Mouse (Mus musculus): ENCODE measurements around the gene Tdrd12. TPM values are rescaled to one million over a fixed set of nuclear protein-coding genes. Genes with fewer than 3 reads are reported as not detected.
"Not testable (repeated sequence)": the region's sequence is repeated elsewhere in the genome, so short reads cannot be mapped to it uniquely, and the experiment has no call there.

Gene Tdrd12
- polyA plus RNA-seq (2015; fragmentation: Nextera tagmentation; extraction: Ambion mirVana): 0.73 and 1.1 TPM in 2 replicates

DNA sequence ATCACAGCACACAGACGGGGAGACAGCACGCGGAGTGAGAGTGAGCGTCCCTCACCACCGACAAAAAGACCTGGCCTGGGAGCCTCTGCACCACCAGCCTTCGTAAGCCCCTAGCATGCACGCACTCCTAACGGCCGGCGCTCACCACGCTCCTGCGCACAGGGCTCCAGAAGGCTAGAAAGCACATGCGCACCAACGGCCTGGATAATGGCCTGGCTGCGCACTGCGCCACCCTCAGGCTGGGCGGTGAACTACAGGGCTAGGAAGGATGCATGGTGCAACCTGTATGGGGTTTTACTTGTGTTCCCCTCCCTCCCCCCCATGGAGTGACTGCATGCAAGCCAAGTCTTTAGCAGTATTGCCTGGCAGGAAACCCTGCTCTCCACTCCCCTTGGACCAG lies at the start of gene Tdrd12:
TSS of gene Tdrd12 (minus strand) at position 184 of the 400 bp plus-strand sequence.
- Histone ChIP-seq H3K4me1 (replicated peaks) (no peaks in the 10 kb centered on the region), H3K27ac (replicated peaks) (no peak within 1 kb of the TSS), H3K9ac (no peak within 1 kb of the TSS), H3K36me3 (no peaks in the 10 kb centered on the region), H3K27me3 (no peaks in the 10 kb centered on the region), H3K4me3 (no peak within 1 kb of the TSS), H3K9me3 (no peaks in the 10 kb centered on the region), H3K4me2 (no peak within 1 kb of the TSS)
- ATAC-seq (ENCODE audit: low FRiP score, low read depth): no peak
- WGBS: 88% methylated on average over 17 of the region's 17 CpGs

DNA sequence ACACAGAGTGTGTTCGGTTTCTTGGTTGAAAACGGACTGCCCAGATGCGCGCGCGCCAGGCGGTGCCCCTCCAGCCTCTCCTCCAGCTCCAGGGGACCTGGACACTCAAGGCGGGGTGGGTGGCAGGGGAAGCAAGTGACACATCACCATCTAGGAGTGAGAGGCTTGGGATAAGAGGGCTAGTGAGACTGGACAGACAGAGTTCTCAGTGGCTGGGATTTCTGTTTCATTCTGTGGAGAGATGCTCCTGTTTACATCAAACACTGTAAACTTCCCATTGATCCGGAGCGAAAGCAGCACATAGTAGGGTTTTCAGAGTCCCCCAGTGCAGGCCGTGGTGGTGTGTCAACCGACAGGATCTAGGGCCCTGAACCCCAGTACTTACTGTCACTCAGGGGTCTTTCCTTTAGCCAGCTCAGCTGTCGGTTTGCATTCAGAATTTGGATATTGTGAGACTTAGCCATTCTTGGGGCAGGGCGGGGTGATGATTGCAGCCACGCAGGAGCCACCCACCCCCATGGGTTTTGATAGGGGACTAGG lies 49.4 kb upstream of the Tdrd12 start:
- H3K27ac ChIP-seq (replicated peaks): no peak overlapping the region
- H3K27me3 ChIP-seq: peaks cover 29% of the 10 kb centered on the region
- 23% methylated on average over 15 of the region's 15 CpGs for WGBS
- no peak for ATAC-seq (ENCODE audit: low FRiP score, low read depth)
- H3K9ac ChIP-seq: peak overlapping the region; percentile 70
- H3K9me3 ChIP-seq: no peaks in the 10 kb centered on the region
- H3K36me3 ChIP-seq: peaks cover 1% of the 10 kb centered on the region; the same call in 1 of the 2 replicates
- H3K4me3 ChIP-seq: peak overlapping the region; percentile 78
- peaks cover 20% of the 10 kb centered on the region for H3K4me1 ChIP-seq (replicated peaks)
- H3K4me2 ChIP-seq: peak overlapping the region; percentile 98

DNA sequence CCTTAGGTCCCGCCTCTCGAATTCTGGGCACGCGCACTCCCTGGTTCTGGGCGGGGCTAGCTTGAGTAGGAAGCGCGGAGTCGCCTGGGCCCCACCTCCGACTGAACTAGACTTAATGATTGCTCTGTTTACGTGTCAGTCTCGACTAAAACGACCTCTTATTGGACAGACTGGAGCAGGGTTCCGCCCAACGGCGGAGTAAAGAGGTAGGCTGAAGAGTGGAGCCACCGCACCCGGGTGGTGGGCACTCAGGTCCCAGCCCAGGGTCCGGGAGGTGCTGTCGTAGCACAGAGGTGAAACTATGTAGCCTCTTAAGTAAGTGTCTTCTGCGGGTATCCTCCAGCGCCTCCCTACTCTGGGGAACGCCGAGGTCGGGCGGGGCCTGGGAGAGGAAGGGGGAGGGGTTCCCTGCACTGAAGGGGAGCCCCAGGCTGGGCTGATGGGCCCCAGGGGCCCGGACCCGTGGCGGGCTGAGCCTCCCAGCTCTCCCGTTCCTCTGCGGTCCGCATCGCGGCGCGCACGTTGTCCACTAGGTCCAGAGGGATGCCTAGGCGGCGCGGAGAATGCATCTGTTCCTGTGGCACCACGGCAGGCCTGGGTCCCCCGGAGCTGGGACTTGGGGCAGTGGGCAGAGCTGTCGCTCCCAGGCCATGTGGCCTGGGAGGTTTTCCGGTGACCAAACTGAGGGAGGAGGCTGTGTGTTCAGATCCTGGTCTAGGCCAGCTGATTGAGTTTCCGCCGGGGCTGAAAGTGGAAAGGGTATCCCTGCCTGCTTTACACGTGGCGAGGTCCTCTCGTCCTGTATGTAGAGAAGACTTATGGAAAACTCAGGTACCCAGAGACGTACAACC lies 48.7 kb upstream of the Tdrd12 start, which contains the start of gene Ankrd27:
TSS of gene Ankrd27 (plus strand) at position 190 of the 851 bp plus-strand sequence.
- Histone ChIP-seq H3K36me3 (no peaks in the 10 kb centered on the region), H3K4me1 (replicated peaks) (peaks cover 20% of the 10 kb centered on the region), H3K9me3 (no peaks in the 10 kb centered on the region), H3K27ac (replicated peaks) (peak within 1 kb of the TSS; percentile 70), H3K9ac (peak within 1 kb of the TSS; percentile 70), H3K4me3 (peak within 1 kb of the TSS; percentile 78), H3K27me3 (peaks cover 36% of the 10 kb centered on the region), H3K4me2 (peak within 1 kb of the TSS; percentile 98)
- peak; percentile 99 for ATAC-seq (ENCODE audit: low FRiP score, low read depth)
- WGBS: under 1% methylated on average over 49 of the region's 49 CpGs

DNA sequence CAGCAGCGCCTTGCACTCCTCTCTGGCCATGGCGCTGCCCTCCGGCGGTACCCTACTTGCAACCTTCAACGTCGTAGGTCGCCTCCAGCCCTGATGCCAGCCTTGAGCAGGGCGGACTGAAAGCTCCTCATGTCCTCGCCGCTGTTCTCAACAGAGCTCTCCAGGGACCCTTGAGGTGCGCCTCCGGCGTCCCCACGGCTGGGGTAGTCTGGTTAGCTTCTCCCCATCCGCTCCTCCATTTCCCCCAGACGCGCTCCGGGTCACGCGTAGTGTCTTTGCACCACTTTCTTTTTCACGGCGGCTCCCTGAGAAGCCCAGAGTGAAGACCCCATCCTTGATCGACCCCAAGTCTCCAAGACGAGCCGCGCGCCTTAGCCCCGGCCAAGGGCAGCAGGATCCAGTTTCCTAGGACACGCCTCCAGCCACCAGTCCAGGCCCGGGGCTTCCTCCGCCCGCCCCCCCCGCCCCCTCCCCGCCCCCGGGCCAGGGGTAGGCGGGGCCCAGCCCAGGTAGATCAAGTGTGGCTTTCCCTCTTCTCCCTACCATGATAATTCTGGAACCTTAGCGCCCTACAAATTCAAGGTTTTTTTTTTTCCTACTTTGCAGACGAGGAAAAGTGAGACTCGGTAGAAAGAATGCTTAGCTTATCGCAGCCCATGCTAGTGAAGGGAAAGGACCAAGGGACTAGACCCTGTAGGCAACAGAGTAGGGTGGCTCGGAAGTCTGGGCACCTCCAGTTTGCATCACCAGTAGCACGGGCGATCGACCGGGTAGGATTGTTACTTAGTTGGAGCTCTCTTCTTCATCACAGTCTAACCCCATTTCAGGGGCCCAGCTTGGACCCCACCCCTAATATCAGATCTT lies 47.9 kb upstream of the Tdrd12 start, which contains the start of gene Rgs9bp:
TSS of gene Rgs9bp (minus strand) at position 392 of the 864 bp plus-strand sequence.
- H3K4me3 ChIP-seq: peak within 1 kb of the TSS; percentile 78
- peaks cover 43% of the 10 kb centered on the region for H3K27me3 ChIP-seq
- H3K36me3 ChIP-seq: no peaks in the 10 kb centered on the region
- H3K4me2 ChIP-seq: peak within 1 kb of the TSS; percentile 98
- ATAC-seq (ENCODE audit: low FRiP score, low read depth): peak; percentile 76; the same call in 1 of the 2 replicates
- no peaks in the 10 kb centered on the region for H3K9me3 ChIP-seq
- H3K4me1 ChIP-seq (replicated peaks): peaks cover 20% of the 10 kb centered on the region
- H3K27ac ChIP-seq (replicated peaks): peak within 1 kb of the TSS; percentile 70
- H3K9ac ChIP-seq: peak within 1 kb of the TSS; percentile 70
- under 1% methylated on average over 45 of the region's 45 CpGs for WGBS

DNA sequence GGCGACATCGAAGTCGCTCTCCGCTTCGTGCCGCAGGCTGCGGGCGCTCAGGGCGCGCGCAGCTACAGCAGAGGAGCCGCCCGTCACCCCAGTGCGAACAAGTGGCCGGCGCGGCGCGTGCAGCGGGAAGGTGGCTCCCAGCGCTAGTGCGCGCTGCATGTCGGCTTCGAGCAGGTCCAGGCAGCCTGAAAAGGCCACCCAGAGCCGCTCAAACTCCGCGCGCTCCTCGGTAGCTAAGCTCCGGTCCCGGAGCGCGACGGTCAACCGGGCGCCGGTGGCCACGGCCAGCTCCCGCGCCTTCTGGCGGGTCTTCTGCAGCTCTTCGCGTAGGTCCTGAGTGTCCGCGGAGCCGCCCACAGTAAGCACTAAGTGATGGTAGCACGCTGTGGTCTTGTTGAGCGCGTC lies 47.2 kb upstream of the Tdrd12 start:
- H3K36me3 ChIP-seq: no peaks in the 10 kb centered on the region
- peak overlapping the region; percentile 78 for H3K4me3 ChIP-seq
- under 1% methylated on average over 50 of the region's 50 CpGs for WGBS
- H3K4me2 ChIP-seq: peak overlapping the region; percentile 98
- H3K4me1 ChIP-seq (replicated peaks): peaks cover 20% of the 10 kb centered on the region
- peak overlapping the region; percentile 25 for H3K9ac ChIP-seq
- peaks cover 43% of the 10 kb centered on the region for H3K27me3 ChIP-seq
- H3K9me3 ChIP-seq: no peaks in the 10 kb centered on the region
- H3K27ac ChIP-seq (replicated peaks): no peak overlapping the region
- ATAC-seq (ENCODE audit: low FRiP score, low read depth): no peak

DNA sequence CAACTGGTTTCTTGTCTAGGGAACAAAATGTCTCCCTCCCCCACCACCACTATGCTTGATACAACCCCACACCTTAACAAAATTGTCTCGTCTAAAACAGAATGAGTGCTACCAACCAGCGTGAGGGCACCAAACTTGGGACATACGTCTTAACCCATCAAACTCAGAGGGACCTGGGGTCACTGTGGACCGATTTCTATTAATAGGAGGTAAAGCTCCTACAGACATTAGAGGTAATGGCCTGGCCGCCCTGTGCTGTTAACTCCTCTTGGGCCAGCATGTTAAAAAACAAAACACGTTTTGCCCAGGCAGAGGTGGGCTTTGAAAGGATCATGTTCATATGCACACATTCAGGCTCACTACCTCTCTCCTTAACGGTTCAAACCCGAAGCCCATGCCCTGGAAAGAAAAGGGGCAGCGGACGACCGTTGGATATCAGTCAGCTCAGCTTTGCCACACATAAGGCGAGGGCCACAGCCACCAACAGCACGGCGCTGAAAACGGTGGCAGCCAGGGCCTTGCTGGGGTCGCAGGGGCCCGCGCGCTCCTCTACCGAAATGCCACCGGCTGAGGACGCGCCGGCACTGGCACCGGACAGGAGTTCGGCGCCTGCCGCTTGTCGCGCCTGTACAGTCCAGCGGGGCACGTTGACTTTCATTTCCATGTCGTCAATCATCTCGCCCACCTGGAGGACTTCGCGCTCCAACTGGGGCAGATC lies 46.7 kb upstream of the Tdrd12 start:
- WGBS: 5% methylated on average over 36 of the region's 36 CpGs
- peaks cover 43% of the 10 kb centered on the region for H3K27me3 ChIP-seq
- H3K4me2 ChIP-seq: peak overlapping the region; percentile 98
- ATAC-seq (ENCODE audit: low FRiP score, low read depth): no peak
- H3K4me3 ChIP-seq: peak overlapping the region; percentile 78
- H3K4me1 ChIP-seq (replicated peaks): peaks cover 20% of the 10 kb centered on the region
- H3K9ac ChIP-seq: peak overlapping the region; percentile 25
- H3K36me3 ChIP-seq: no peaks in the 10 kb centered on the region
- no peak overlapping the region for H3K27ac ChIP-seq (replicated peaks)
- H3K9me3 ChIP-seq: no peaks in the 10 kb centered on the region

DNA sequence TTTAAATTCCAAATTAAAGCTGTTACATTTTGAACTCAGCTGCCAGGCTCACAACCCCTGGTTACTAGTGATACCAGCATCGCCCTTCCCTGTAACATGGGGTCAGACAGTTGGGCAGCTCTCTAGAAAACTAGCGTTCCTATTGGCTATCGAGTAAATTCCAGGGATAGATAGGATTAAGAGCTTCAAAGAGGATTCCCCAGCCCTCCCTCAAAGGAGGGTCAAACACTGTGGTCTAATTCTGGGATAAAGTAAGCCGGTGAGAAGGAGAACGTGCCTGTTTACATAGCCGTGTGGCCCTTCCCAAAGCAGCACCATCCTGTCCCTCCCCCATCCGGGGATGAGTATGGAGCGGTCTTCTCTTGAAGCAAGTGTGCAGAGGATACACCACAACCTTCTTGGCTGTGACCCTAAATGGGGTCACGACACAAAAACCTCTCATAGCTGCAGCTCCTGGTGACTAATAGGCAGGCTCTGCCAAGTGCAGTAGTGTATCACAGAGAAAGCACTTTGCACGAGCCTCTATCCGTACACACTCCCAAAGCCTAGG lies 46.0 kb upstream of the Tdrd12 start:
- ATAC-seq (ENCODE audit: low FRiP score, low read depth): no peak
- H3K27ac ChIP-seq (replicated peaks): no peak overlapping the region
- peak overlapping the region; percentile 78; the same call in 1 of the 2 replicates for H3K4me3 ChIP-seq
- 23% methylated on average over 11 of the region's 11 CpGs for WGBS
- no peak overlapping the region for H3K9ac ChIP-seq
- peaks cover 43% of the 10 kb centered on the region for H3K27me3 ChIP-seq
- H3K9me3 ChIP-seq: no peaks in the 10 kb centered on the region
- no peak overlapping the region for H3K4me2 ChIP-seq
- no peaks in the 10 kb centered on the region for H3K36me3 ChIP-seq
- peaks cover 20% of the 10 kb centered on the region for H3K4me1 ChIP-seq (replicated peaks)

DNA sequence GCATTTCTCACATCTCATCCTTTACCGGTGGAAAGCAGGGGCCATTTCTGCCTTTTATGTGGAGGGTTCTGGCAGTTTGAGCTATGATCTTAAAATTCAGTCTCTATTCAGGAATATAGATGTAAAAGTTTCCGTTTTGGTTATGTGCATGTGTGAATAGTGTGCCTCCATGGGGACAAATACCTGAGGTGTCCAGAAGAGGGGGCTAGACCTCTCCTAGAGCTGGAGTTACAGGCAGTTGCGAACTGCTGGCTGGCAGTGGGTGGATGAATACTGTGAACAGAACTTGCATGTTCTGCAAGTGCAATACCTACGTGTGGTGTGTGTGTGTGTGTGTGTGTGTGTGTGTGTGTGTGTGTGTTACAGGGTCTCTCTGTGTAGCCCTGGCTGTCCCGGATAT lies 45.2 kb upstream of the Tdrd12 start:
- ATAC-seq (ENCODE audit: low FRiP score, low read depth): no peak
- no peak overlapping the region for H3K9ac ChIP-seq
- peaks cover 43% of the 10 kb centered on the region for H3K27me3 ChIP-seq
- no peak overlapping the region for H3K4me3 ChIP-seq
- H3K4me1 ChIP-seq (replicated peaks): peaks cover 20% of the 10 kb centered on the region
- H3K9me3 ChIP-seq: no peaks in the 10 kb centered on the region
- H3K27ac ChIP-seq (replicated peaks): no peak overlapping the region
- no peaks in the 10 kb centered on the region for H3K36me3 ChIP-seq
- 71% methylated on average over 5 of the region's 5 CpGs for WGBS
- H3K4me2 ChIP-seq: no peak overlapping the region

DNA sequence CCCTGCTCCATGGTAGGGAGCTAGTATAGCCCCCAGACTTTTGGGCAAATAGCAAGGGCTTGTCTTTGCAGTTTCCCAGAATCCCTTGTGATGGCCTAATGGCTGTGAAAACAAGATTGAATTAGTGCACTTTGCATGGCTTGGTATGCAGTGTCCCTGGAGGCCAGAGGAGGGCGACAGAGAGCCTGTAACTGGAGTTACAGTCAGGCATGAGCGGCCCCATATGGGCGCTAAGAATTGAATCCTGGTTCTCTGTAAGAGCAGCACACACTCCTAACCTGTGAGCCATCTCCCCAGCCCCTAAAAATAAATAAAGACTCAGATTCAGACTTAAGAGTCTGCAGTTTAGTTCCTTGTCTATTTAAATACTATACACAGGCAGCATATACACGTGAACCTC lies 42.3 kb upstream of the Tdrd12 start:
- Histone ChIP-seq H3K4me1 (replicated peaks) (peaks cover 9% of the 10 kb centered on the region), H3K27ac (replicated peaks) (no peak overlapping the region)
- WGBS: 26% methylated on average over 4 of the region's 4 CpGs

DNA sequence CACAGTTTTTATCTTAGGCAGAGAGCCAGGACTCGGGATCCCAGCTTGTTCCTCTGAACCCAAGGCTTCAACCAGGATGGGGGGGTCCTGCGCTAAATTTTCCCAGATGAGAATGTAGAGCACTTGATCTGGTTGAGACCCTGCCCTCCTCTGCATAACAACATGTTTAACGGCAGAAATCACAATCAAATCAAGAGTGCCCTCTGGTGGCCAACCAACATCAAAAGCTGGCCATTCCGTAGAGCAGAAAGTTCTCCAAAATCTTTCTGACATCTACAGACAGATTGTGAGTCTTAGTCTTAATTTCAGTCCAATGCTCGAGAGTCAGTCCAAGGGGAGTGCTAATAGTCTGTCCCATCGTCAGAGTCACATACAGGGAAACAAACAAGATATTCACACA lies 33.3 kb upstream of the Tdrd12 start:
- H3K4me2 ChIP-seq; H3K4me1 ChIP-seq (replicated peaks); H3K36me3 ChIP-seq; ATAC-seq (ENCODE audit: low FRiP score, low read depth); H3K27me3 ChIP-seq; H3K9ac ChIP-seq; H3K27ac ChIP-seq (replicated peaks); H3K9me3 ChIP-seq; H3K4me3 ChIP-seq: not testable (repeated sequence)
- 22% methylated on average over 6 of the region's 6 CpGs for WGBS

More for the DNA sequence above, 42.3 kb upstream of the Tdrd12 start:
- H3K36me3 ChIP-seq: no peaks in the 10 kb centered on the region
- no peaks in the 10 kb centered on the region for H3K9me3 ChIP-seq
- peaks cover 41% of the 10 kb centered on the region for H3K27me3 ChIP-seq
- no peak overlapping the region for H3K4me2 ChIP-seq
- H3K9ac ChIP-seq: no peak overlapping the region
- ATAC-seq (ENCODE audit: low FRiP score, low read depth): no peak
- H3K4me3 ChIP-seq: no peak overlapping the region

DNA sequence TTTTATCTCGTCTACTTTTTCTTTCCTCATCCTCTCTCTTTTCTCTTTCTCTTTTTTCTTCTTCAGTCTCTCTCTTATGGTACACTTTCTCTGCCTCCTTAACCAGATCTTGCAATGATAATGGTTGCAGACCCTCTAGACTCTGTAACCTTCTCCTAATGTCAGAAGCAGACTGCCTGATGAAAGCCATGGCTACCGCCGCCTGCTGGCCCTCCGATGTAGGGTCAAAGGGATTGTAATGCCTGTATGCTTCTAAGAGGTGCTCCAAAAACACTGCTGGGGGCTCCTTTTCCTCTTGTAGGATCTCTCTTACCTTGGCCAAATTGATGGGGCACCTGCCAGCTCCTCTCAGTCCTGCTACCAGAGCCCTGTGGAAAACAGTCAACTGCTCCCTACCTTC lies 32.2 kb upstream of the Tdrd12 start:
- not testable (repeated sequence) for H3K27me3 ChIP-seq; H3K36me3 ChIP-seq; H3K4me3 ChIP-seq; H3K4me2 ChIP-seq; H3K9ac ChIP-seq; H3K27ac ChIP-seq (replicated peaks); ATAC-seq (ENCODE audit: low FRiP score, low read depth); H3K4me1 ChIP-seq (replicated peaks); H3K9me3 ChIP-seq
- 94% methylated on average over 4 of the region's 4 CpGs for WGBS

Data from hindbrain, embryonic 15.5 days (tissue).